Mouse (Mus musculus) adipocyte (in vitro differentiated cells): ENCODE measurements at regions not wholly inside any gene's neighbourhood (a gene's known extent, or its start where the extent isn't known, plus 50 kb on each side); places are given as distances from the start of the nearest gene placed in this dataset.

Experiments
- DNase-seq: peaks from one replicate; pipeline ENCODE4 v3.0.0-alpha.2; 2016; ENCODE audit warnings: low spot score

DNA sequence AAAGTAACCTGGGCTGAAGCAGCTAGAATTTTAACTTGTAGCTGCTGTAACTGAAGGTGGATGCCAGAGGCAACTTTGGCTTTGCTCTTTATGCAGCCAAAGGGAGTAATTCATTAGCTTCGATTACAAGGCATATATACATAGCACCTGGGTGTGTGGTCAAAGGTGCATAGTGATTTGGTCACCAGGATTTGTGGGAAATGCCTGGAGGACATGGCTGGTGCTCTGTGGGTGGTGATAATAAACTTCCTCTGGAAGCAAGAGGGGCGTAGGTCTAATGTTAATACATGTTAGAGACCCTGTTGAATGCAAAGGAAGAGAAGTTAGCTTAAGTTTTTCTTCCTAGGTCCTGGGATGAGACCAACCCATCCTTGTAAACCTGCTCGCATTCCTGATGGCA is 139.3 kb upstream of the Osr1 start:
- no peak for DNase-seq

DNA sequence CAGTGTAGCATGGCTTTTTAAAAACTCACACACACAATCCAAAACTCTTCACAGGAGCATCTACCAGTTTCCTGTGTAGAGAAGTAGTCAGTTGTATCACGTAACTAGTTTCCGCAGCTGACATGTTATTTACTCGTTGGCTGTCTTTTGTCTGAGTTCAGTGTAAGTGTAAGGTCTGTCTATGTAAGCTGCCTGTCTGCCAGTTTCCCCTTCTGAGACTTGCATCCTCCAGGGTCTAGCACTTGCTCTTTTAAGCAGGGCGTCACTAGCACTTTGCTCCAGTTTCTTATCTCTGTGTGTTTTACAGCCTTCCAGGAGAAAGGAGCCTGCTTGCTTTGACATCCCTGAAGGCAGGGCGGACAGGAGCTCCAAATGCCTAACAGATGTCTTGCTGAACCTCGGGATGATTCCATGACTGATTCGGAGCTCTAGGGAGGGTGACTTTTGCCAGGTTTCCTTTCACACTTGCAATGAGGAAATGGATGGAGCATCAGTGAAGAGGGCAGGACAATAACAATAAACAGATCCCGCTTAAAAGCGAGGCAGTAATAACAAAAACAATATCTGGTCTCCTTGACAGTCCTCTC is 131.2 kb upstream of the Osr1 start:
- no peak for DNase-seq

DNA sequence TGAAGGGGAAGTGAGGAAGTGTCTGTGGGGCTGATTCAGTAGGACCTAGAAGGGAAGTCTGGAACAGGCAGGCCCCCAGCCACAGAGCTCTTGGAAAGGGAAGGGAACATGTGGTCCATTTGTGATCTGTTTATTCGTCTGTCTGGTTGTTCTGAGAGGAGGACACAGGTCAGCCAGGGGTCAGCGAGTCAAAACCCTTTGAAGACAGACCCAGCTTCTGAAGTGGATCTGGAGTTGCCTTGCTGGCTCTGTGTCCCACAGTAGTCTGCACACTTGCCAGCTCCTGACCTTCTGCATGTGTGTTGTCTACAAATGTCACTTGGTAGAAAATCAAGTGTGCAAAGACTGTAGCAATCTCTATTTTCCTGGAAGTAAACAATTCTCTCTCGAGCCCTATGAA is 119.3 kb upstream of the Osr1 start:
- peak; percentile 53 for DNase-seq

DNA sequence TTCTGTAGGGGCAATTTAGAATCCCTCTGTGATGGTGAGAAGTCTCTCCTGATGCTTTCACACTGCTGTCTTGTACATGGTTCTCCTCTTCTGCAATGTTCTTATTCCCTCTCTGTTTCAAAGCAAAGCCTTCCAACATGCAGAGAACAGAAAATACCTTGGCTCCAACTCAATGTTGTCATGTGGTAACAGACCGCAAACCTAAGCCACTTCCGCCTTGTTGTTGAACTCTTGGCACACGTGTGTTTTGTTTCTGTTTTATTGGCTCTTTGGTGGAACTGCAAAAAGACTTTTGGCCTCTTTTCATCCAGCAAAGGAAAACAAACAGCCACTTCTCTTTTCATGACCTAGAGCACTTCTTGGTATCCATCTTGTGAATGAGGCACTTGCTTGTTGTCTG is 109.7 kb upstream of the Osr1 start:
- DNase-seq: peak; percentile 83

DNA sequence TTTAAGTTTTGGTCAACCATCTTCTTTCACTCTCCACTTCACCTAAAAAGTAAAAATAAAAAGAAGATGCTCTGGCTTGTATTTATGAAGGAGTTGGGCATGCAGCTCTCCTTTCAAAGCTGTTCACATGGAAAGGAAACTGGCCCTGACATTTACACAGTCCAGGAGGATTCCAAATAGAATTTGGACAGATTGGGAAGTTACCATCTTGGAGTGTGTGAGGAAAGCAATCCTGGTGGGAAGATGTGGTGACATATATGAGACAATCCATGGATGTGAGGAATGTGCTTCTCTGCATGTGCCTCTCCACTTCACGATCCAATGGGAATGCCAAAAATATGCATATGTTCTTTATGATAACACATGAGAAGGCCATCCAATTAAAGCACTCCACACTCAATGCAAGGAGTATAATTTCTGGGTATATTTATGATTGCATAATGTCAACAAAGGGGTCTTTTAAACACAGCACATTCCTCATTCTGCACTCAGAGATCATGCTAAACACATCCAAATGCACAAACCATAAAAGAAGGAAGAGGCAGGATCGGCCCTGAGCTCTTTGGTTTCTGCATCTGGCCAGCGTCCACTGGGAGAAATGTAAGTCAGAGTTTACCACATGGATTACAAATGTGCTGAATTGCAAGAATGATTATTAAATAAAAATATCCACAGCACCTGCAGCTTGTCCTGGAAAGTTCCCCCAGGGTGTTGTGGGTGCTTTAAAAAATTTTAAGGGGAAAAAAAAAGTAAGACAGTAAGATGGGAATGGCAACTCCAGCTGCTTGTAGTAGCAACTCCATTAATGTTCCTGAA is 100.1 kb upstream of the Osr1 start:
- DNase-seq: peak; percentile 43

DNA sequence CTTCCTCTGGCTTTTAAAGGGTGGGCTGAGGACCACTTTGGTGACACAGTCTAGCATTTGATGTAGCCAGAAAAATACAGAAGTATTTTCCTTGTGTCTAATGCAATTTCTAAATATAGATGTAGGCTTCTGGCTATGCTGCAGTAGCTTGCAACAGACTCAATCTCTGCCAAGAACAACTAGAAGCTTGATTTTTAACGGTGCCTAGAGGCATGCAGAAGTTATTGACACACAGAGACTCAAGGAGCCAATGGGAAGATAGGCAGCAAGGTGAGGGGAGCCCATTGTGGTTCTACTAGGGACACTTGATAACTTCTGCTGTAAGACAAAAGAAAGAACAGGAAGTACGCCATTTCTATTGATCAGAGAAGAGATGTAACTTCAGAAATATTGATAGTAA is 94.1 kb upstream of the Osr1 start:
- DNase-seq: peak; percentile 84

DNA sequence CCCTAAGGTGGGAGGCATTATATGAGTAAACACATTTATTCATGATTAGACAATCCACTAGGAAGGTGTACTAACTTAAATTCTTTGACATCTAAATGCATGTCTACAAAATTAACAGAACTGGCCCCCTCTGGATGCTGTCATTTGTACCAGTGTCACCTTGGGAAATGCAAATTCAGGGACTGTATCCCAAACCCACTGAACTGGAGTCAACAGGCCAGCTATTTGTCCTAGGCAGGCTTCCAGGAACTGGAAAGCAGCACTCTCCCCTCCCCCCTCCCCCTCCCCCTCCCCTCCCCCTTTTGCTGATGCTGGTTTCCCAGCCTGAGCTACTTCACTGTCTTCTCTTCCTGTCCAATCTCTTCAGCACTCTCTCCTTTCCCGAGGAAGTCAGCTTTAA is 91.7 kb upstream of the Osr1 start:
- DNase-seq: no peak

DNA sequence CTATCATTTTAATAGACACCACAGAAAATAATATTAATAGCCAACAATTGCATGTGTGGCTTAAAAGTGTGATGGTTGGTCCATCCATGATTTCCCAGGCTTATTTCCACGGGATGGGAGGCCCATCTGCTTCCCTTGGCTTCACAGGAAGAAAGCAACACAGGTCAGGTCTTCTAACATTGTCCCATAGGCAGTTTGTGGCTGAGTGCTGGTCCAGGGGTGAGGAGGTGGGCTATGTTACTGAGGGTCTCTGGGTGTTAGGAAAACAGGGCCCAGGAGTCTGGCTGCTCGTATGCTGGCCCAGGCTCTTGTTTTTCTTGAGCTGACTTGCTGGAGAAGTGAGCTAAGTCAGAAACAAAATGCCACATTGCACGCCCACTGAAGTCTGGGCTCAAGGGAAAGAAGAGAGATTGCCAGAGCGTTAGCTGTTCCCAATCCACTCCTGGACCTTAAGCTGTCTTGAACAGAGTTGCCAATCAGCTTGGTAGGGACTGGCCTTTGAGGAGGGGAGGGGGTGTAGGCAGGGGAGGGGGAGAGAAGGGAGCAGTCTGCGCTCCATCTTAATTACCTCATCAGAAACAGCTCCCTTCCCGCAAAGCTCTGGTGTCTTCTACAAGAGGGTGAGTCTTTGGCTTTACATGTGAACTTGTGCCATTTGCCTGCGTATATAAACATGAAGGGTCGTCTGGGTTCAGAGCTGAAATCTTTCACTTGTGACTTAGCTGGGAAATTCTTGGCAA is 82.1 kb upstream of the Osr1 start:
- peak; percentile 43 for DNase-seq

DNA sequence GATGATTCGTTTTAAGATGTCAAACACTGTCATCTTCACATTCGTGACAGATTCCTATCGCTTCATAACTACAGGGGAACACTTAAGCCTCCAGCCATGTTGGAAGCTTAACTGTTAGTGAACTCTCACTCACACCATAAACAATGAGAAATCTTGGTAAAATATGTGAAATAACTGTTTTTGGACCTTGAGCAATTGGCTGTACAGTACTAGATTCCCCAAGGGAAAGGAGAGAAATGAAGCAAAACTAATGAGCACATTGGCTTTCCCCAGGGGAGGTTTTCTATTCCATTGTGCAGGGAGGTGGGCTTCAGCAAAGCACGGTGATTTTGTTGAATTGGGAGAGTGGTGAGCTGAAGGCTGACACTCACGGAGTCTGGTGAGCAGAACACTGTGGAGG is 56.0 kb upstream of the Osr1 start:
- DNase-seq: peak; percentile 65

DNA sequence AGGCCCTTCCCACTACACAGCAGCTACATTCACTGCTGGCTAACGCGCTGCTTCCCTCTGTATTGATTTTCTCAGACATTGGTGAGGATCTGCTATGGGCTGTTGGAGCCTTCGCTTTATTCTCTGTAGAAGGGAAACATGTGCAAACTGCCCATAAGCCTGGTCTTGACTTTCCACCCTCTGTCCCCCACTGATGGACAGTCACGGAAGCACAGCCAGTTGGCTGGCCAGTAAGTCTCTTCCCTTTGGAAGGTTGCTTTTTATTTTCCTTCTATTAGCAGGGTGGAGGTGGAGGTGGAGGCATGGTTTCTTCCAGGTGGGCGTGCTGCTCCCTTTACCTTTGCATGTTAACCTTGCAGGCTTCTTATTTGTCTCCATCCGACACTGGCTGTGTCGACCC is 51.1 kb upstream of the Osr1 start:
- peak; percentile 56 for DNase-seq

DNA sequence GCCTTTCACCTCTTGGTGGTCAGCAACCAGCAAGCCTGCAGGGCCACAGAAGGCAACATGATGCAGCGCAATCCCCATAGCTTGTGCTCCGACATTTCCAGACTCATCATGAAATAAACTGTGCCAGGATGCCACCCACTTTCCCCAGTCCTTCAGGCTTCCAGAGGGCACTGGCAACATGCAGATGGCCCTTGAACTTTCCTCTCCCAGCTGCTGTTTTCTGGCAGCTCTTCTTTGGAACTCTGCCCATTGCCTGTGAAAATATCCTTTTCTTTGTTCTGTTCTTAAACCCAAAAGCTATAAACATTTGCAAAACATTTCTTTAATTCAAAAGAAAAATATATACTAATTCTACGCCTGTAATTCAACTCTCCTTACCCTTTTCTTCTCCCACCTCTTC is 50.6 kb upstream of the Osr1 start:
- DNase-seq: peak; percentile 83
